Mouse (Mus musculus) hindbrain, embryonic 11.5 days (tissue): ENCODE data around the gene Gm42417. TPM values are rescaled to one million over a fixed set of nuclear protein-coding genes. Genes with fewer than 3 reads are reported as not detected.

Experiments
- ATAC-seq: fragments of 200-750 bp; cut with Nextera tagmentation; 2 replicates; pipeline ENCODE4 v1.8.0; 2017; ENCODE audit warnings: mild to moderate bottlenecking, moderate TSS enrichment, moderate library complexity; ENCODE audit not compliant: low FRiP score
- DNase-seq: peaks from one replicate; pipeline ENCODE4 v3.0.0-alpha.2; 2015; ENCODE audit warnings: low spot score
- H3K27ac ChIP-seq: fragments of 300-500 bp; sonication (generic); 2 replicates; pipeline ENCODE4 v1.5.1; 2014; ENCODE audit warnings: mild to moderate bottlenecking, low read depth, low read length
- H3K27me3 ChIP-seq: fragments of 300-500 bp; sonication (generic); 2 replicates; pipeline ENCODE4 v1.6.1; 2014; ENCODE audit warnings: mild to moderate bottlenecking, low read length, moderate library complexity, mixed read lengths; ENCODE audit not compliant: control insufficient read depth, insufficient read depth
- H3K36me3 ChIP-seq: fragments of 300-500 bp; sonication (generic); 2 replicates; pipeline ENCODE4 v1.6.1; 2014; ENCODE audit warnings: mild to moderate bottlenecking, low read length, moderate library complexity, mixed read lengths; ENCODE audit not compliant: control insufficient read depth, insufficient read depth
- H3K4me1 ChIP-seq: fragments of 300-500 bp; sonication (generic); replicated peaks from 2 replicates; pipeline ENCODE4 v1.6.1; 2014; ENCODE audit warnings: low read length, mixed read lengths; ENCODE audit not compliant: control insufficient read depth, insufficient read depth
- H3K4me2 ChIP-seq: fragments of 300-500 bp; sonication (generic); replicated peaks from 2 replicates; pipeline ENCODE4 v1.6.1; 2014; ENCODE audit warnings: mild to moderate bottlenecking, low read depth, low read length
- H3K4me3 ChIP-seq: fragments of 300-500 bp; sonication (generic); 2 replicates; pipeline ENCODE4 v1.5.1; 2014; ENCODE audit warnings: low read depth, low read length
- H3K9ac ChIP-seq: fragments of 300-500 bp; sonication (generic); 2 replicates; pipeline ENCODE4 v1.6.1; 2014; ENCODE audit warnings: low read depth, low read length
- H3K9me3 ChIP-seq: fragments of 300-500 bp; sonication (generic); 2 replicates; pipeline ENCODE4 v1.6.1; 2016; ENCODE audit warnings: low read length; ENCODE audit not compliant: control insufficient read depth
- WGBS: fragments of 180-500 bp; shearing (Covaris S2); extraction: QIAGEN DNeasy Blood & Tissue Kit; methylation state at CpG from one replicate; pipeline ENCODE4 v1.1.7; 2014; 5-methylcytosine and 5-hydroxymethylcytosine counted together
- polyA plus RNA-seq: library from polyadenylated mRNA; unstranded; fragments of >200 nt; fragmentation: Nextera tagmentation; extraction: Ambion mirVana; gene quantifications from 2 replicates; pipeline ENCODE4 v1.2.1, GENCODE M21; 2014

The Gm42417 gene
- polyA plus RNA-seq, 1 experiment from 2014 or later: not detected

DNA sequence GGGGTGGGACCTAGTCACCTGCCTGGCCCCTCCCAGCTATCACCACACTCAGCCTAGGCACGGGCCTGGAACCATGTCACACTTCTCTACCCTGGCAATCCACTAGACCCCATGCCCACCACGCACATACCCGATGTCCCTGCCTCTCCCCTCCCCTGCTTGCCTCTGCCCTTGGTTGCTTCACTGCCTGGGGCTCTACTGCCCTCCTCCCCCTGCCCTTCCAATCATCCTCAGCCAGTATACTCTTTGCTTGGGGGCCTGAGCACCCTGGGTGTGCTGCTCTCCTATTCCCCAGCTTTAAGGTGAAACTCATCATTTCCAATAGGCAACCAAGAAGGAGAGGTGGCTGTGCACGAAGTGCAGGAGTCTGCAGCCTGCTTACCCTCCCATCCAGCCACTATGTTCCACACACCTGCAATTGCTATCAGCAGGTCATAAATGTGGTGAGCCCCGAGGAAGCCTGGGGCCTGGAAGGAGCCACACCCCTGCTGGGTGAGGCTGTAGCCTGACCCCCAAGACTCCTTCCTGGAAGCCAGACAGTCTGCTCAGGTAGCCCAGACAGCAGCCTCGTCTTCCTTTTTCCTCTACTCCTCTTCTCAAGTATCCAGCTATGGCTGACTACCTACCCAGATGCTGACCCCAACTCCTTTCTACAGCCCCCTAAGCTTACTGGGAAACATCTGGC, 37.9 kb upstream of the Gm42417 start:
- H3K4me2 ChIP-seq: no peak overlapping the region
- no peak overlapping the region for H3K27ac ChIP-seq
- H3K9me3 ChIP-seq: no peaks in the 10 kb centered on the region
- H3K4me1 ChIP-seq: peaks cover 8% of the 10 kb centered on the region
- ATAC-seq (no peak), DNase-seq (no peak)
- H3K4me3 ChIP-seq: no peak overlapping the region
- no peak overlapping the region for H3K9ac ChIP-seq
- no peaks in the 10 kb centered on the region for H3K36me3 ChIP-seq
- WGBS: 75% methylated on average over 6 of the region's 6 CpGs
- H3K27me3 ChIP-seq: no peaks in the 10 kb centered on the region

- H3K27me3 ChIP-seq: no peaks in the 10 kb centered on the region
- no peak overlapping the region for H3K4me2 ChIP-seq
- H3K9me3 ChIP-seq: no peaks in the 10 kb centered on the region
- no peak for DNase-seq
- H3K4me1 ChIP-seq: peaks cover 7% of the 10 kb centered on the region
- no peak for ATAC-seq
- H3K9ac ChIP-seq: no peak overlapping the region
- no peak overlapping the region for H3K27ac ChIP-seq
- H3K36me3 ChIP-seq: no peaks in the 10 kb centered on the region
- no peak overlapping the region for H3K4me3 ChIP-seq
- WGBS: 64% methylated on average over 6 of the region's 6 CpGs
Observed at GRCm38 (mm10) chr1:36575347-36575746, 36.1 kb upstream of the Gm42417 start.

DNA sequence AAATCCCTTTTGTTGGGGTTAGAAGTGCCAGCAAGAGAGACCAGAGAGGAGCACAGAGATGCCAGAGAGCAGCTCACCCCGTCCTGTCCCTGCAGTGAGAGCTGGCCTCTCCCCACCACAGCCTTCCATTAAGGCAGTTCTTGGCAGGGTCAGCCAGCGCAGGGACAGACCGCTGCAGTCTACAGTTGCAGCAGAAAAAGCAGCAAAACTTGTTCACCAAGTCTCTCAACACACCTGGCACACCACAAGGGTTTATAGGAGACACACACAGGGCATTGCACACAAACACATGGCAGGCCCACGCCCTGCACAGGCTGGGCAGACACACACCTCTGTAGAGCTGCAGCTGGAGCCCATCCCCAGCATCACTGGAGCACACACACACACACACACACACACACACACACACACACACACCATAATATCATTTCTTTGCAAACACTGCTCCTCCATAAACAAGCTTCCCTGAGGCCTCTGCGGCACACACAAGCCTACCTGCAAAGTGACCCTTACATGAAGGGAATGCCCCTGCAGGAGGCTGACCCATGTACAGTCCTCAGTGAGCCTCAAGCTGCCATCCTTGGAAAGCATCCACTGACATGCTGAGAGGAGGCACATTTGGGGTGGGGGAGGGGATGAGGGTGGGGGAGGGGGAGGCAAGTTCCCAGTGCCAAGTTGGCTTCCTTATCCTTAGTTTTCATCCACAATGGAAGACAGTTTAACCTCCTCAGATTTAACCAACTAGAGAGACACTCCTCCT, 35.1 kb upstream of the Gm42417 start:
- no peak for ATAC-seq
- no peaks in the 10 kb centered on the region for H3K4me1 ChIP-seq
- no peaks in the 10 kb centered on the region for H3K36me3 ChIP-seq
- H3K4me2 ChIP-seq: no peak overlapping the region
- no peaks in the 10 kb centered on the region for H3K27me3 ChIP-seq
- no peak overlapping the region for H3K4me3 ChIP-seq
- WGBS: 87% methylated on average over 5 of the region's 5 CpGs
- H3K9ac ChIP-seq: no peak overlapping the region
- no peak for DNase-seq
- no peaks in the 10 kb centered on the region for H3K9me3 ChIP-seq
- no peak overlapping the region for H3K27ac ChIP-seq

- H3K4me1 ChIP-seq: no peaks in the 10 kb centered on the region
- no peak overlapping the region for H3K27ac ChIP-seq
- no peak overlapping the region for H3K4me3 ChIP-seq
- no peaks in the 10 kb centered on the region for H3K36me3 ChIP-seq
- H3K9me3 ChIP-seq: no peaks in the 10 kb centered on the region
- no peaks in the 10 kb centered on the region for H3K27me3 ChIP-seq
- H3K4me2 ChIP-seq: no peak overlapping the region
- no peak overlapping the region for H3K9ac ChIP-seq
- ATAC-seq (no peak), DNase-seq (no peak)
- WGBS: 85% methylated on average over 8 of the region's 8 CpGs
Observed at GRCm38 (mm10) chr1:36573524-36573923, 34.3 kb upstream of the Gm42417 start.

DNA sequence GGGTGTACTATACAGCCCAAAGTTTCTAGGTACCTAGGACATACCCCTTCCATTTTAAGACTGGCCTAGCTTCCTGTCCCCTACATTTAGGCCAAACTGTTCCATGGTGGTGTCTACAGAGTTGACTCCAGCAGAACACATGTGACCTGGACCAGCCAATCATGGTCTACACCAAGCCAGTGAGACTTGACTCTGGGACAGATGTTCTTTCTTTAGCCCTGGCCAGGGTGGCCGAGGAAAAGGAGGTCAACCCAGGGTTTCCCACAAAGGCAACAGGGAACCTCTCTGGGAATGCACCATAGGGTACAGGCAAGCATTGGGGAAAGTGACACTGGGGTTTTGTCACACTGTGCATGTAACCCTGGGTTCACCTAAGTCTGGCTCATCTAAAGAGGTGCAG, 33.5 kb upstream of the Gm42417 start:
- Histone ChIP-seq H3K36me3 (no peaks in the 10 kb centered on the region), H3K4me2 (no peak overlapping the region), H3K27me3 (no peaks in the 10 kb centered on the region), H3K4me3 (no peak overlapping the region), H3K4me1 (0 out of 2 replicates have a peak, but pooled peaks cover 4% of the 10 kb centered on the region), H3K9me3 (no peaks in the 10 kb centered on the region), H3K27ac (no peak overlapping the region), H3K9ac (no peak overlapping the region)
- 82% methylated on average over 1 of the region's 1 CpGs for WGBS
- ATAC-seq: no peak
- DNase-seq: no peak

DNA sequence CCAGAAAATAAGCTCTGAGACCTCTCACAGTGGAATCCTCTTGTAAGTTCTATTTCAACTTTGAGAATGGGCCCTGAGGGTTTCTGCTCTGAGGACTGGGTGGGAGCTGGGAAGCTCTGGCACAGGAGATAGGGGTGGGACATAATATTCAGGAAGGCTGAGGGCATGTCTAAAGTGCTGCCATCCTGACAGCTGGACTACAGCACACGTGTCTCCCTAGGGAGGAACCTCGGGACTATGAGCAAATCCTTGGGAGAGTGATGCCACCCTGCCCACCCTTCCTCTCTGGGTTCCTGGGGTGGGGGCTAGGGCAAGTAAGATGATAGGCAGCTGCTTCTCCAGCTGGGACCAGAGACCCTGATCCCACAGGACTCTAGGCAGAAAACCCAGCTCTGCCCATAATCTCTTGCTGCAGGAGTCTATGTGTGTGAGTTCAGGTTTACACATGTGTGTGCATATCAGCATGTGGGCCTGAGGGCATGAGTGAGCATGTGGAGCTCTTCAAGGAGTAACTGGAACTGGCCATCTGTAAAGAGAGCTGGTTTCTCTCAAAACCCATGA, 33.0 kb upstream of the Gm42417 start:
- WGBS: 84% methylated on average over 2 of the region's 2 CpGs
- Histone ChIP-seq H3K4me2 (no peak overlapping the region), H3K9ac (no peak overlapping the region), H3K27ac (no peak overlapping the region), H3K27me3 (no peaks in the 10 kb centered on the region), H3K4me3 (no peak overlapping the region), H3K36me3 (no peaks in the 10 kb centered on the region), H3K9me3 (no peaks in the 10 kb centered on the region), H3K4me1 (0 out of 2 replicates have a peak, but pooled peaks cover 4% of the 10 kb centered on the region)
- ATAC-seq (no peak), DNase-seq (no peak)

GRCm38 (mm10) chr1:36571627-36572026, 32.4 kb upstream of the Gm42417 start:
- Histone ChIP-seq H3K36me3 (no peaks in the 10 kb centered on the region), H3K4me1 (0 out of 2 replicates have a peak, but pooled peaks cover 4% of the 10 kb centered on the region), H3K4me2 (no peak overlapping the region), H3K4me3 (no peak overlapping the region), H3K9ac (no peak overlapping the region), H3K9me3 (no peaks in the 10 kb centered on the region), H3K27me3 (no peaks in the 10 kb centered on the region), H3K27ac (no peak overlapping the region)
- ATAC-seq: no peak
- no peak for DNase-seq
- WGBS: 47% methylated on average over 6 of the region's 6 CpGs

DNA sequence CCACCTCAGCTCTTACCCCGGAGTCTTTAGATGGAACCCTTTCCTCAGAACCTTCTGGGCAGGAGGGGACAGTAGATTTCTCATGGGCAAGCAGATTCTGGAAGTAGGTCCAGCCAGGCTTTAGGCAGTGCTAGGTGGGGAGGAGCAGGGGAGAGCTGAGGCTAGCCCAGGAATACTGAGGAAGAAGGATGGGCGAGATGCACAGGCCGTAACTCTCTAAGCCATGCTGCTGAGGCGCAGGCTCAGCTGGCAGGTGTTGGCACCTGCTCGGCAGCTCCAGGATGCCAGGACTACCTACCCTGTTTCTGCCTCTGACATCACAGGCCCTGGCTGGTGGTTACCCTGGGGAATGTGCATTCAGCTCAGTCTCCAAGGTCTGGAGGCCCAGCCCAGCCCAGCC, 31.1 kb upstream of the Gm42417 start:
- H3K4me1 ChIP-seq: 0 out of 2 replicates have a peak, but pooled peaks cover 4% of the 10 kb centered on the region
- H3K9me3 ChIP-seq: no peaks in the 10 kb centered on the region
- DNase-seq (no peak), ATAC-seq (no peak)
- no peak overlapping the region for H3K9ac ChIP-seq
- H3K27me3 ChIP-seq: no peaks in the 10 kb centered on the region
- no peak overlapping the region for H3K4me3 ChIP-seq
- H3K4me2 ChIP-seq: no peak overlapping the region
- H3K36me3 ChIP-seq: no peaks in the 10 kb centered on the region
- WGBS: 89% methylated on average over 5 of the region's 5 CpGs
- no peak overlapping the region for H3K27ac ChIP-seq
